Mouse (Mus musculus): ENCODE results near the gene Fbxl18. TPM values are rescaled to one million over a fixed set of nuclear protein-coding genes. Genes with fewer than 3 reads are reported as not detected.

Fbxl18 gene
- polyA plus RNA-seq, 1 experiment from 2014 or later = 7.2 TPM

- Histone ChIP-seq H3K4me3 (ENCODE audit: control insufficient read depth in 1 of 2, insufficient read depth in 1 of 2, low read depth in 1 of 2, low read length in 2 of 2) (no peak overlapping the region), H3K27ac (replicated peaks in 1 of 2; ENCODE audit: control insufficient read depth in 1 of 2, insufficient read depth in 1 of 2, low read depth in 2 of 2, low read length in 2 of 2) (no peak overlapping the region), H3K27me3 (ENCODE audit: control insufficient read depth, insufficient read depth, low read length) (no peaks in the 10 kb centered on the region), H3K9ac (ENCODE audit: low read length) (no peak overlapping the region), H3K36me3 (ENCODE audit: control insufficient read depth, insufficient read depth, low read length) (no peaks in the 10 kb centered on the region), H3K4me2 (ENCODE audit: low read length) (no peak overlapping the region), H3K4me1 (ENCODE audit: control insufficient read depth in 2 of 2, insufficient read depth in 2 of 2, low read length in 2 of 2) (peaks cover 2 to 5% of the 10 kb centered on the region in 2 experiments; a peak in 3 of 4 replicates), H3K9me3 (ENCODE audit: control insufficient read depth, low read length) (peaks cover 4% of the 10 kb centered on the region; the same call in 1 of the 2 replicates)
- WGBS = 58% methylated on average over 6 of the region's 6 CpGs
- ATAC-seq (ENCODE audit: insufficient number of reproducible peaks, insufficient read depth, low FRiP score, low read depth) = no peak
Measured at GRCm38 (mm10) chr5:142853585-142853984, 41.6 kb downstream of the Fbxl18 start.

GRCm38 (mm10) chr5:142851681-142852049, 43.6 kb downstream of the Fbxl18 start:
- no peaks in the 10 kb centered on the region for H3K27me3 ChIP-seq (ENCODE audit: control insufficient read depth, insufficient read depth, low read length)
- no peak overlapping the region for H3K4me2 ChIP-seq (ENCODE audit: low read length)
- WGBS = 52% methylated on average over 5 of the region's 5 CpGs
- peaks cover 4% of the 10 kb centered on the region; the same call in 1 of the 2 replicates for H3K9me3 ChIP-seq (ENCODE audit: control insufficient read depth, low read length)
- H3K27ac ChIP-seq (replicated peaks in 1 of 2; ENCODE audit: control insufficient read depth in 1 of 2, insufficient read depth in 1 of 2, low read depth in 2 of 2, low read length in 2 of 2) = no peak overlapping the region
- no peaks in the 10 kb centered on the region for H3K36me3 ChIP-seq (ENCODE audit: control insufficient read depth, insufficient read depth, low read length)
- no peaks in the 10 kb centered on the region for H3K4me1 ChIP-seq (ENCODE audit: control insufficient read depth in 2 of 2, insufficient read depth in 2 of 2, low read length in 2 of 2)
- H3K9ac ChIP-seq (ENCODE audit: low read length) = no peak overlapping the region
- no peak for ATAC-seq (ENCODE audit: insufficient number of reproducible peaks, insufficient read depth, low FRiP score, low read depth)
- no peak overlapping the region for H3K4me3 ChIP-seq (ENCODE audit: control insufficient read depth in 1 of 2, insufficient read depth in 1 of 2, low read depth in 1 of 2, low read length in 2 of 2)

DNA sequence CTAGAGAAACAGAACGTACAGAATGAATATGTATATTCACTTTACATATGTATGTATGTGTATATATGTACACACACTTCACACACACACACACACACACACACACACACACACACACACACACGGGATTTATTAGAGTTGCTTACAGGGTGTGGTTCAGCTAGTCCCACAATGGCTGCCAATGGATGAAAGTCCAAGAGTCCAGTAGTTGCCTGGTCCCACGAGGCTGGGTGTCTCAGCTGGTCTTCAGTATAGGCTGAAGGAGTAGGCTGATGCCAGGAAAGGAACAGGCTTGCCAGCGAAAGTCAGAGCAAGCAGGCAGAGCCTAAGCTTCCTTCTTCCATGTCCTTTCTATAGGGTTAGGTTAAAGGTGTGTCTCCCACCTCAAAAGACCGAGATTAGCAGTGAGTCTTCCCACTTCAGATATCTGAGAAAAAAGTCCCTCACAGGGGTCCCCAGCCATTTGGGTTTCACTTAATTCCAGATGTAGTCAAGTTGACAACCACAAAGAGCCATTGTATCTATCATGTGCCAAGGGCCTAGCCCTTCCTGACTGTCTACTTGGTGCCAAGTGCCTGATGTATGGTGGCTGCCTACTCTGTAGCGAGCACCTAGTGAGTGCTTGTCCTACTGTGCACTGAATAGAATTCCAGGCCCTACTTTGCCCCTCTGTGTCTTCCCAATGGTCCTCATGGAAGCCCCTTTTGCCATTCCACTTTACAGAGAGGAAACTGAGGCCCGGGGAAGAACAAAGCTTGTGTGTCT, 44.1 kb downstream of the Fbxl18 start:
- ATAC-seq (ENCODE audit: insufficient number of reproducible peaks, insufficient read depth, low FRiP score, low read depth) = no peak
- Histone ChIP-seq H3K4me1 (ENCODE audit: control insufficient read depth in 2 of 2, insufficient read depth in 2 of 2, low read length in 2 of 2) (no peaks in the 10 kb centered on the region), H3K4me3 (ENCODE audit: control insufficient read depth in 1 of 2, insufficient read depth in 1 of 2, low read depth in 1 of 2, low read length in 2 of 2) (no peak overlapping the region), H3K27me3 (ENCODE audit: control insufficient read depth, insufficient read depth, low read length) (no peaks in the 10 kb centered on the region), H3K4me2 (ENCODE audit: low read length) (no peak overlapping the region), H3K27ac (replicated peaks in 1 of 2; ENCODE audit: control insufficient read depth in 1 of 2, insufficient read depth in 1 of 2, low read depth in 2 of 2, low read length in 2 of 2) (no peak overlapping the region), H3K9ac (ENCODE audit: low read length) (no peak overlapping the region), H3K9me3 (ENCODE audit: control insufficient read depth, low read length) (no peaks in the 10 kb centered on the region), H3K36me3 (ENCODE audit: control insufficient read depth, insufficient read depth, low read length) (no peaks in the 10 kb centered on the region)
- WGBS = 81% methylated on average over 7 of the region's 7 CpGs

- Histone ChIP-seq H3K36me3 (ENCODE audit: control insufficient read depth, insufficient read depth, low read length) (no peaks in the 10 kb centered on the region), H3K4me3 (ENCODE audit: control insufficient read depth in 1 of 2, insufficient read depth in 1 of 2, low read depth in 1 of 2, low read length in 2 of 2) (no peak overlapping the region), H3K27me3 (ENCODE audit: control insufficient read depth, insufficient read depth, low read length) (no peaks in the 10 kb centered on the region), H3K9me3 (ENCODE audit: control insufficient read depth, low read length) (no peaks in the 10 kb centered on the region), H3K9ac (ENCODE audit: low read length) (no peak overlapping the region), H3K4me2 (ENCODE audit: low read length) (no peak overlapping the region), H3K4me1 (ENCODE audit: control insufficient read depth in 2 of 2, insufficient read depth in 2 of 2, low read length in 2 of 2) (no peaks in the 10 kb centered on the region), H3K27ac (replicated peaks in 1 of 2; ENCODE audit: control insufficient read depth in 1 of 2, insufficient read depth in 1 of 2, low read depth in 2 of 2, low read length in 2 of 2) (no peak overlapping the region)
- no peak for ATAC-seq (ENCODE audit: insufficient number of reproducible peaks, insufficient read depth, low FRiP score, low read depth)
- 69% methylated on average over 9 of the region's 9 CpGs for WGBS
Measured at GRCm38 (mm10) chr5:142850476-142850875, 44.7 kb downstream of the Fbxl18 start.

DNA sequence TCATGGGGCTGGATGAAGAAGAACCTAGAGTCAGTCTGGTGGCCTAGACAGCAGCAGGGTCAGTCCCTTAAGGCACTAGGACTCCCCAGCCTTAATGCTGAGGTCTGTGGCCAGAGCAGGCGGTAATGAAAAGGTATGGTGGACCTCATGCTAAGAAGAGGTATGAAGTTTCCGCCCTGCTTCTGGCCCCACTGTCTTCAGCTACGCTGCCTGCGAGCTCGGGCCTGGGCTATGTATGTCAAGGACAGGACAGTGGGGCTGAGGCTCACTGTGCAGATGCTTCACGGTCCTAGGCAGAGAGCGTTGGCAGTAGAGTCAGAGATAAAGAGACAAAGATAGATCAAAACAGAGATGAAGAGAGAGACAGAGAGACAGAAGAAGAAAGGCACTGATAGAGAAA, 46.3 kb downstream of the Fbxl18 start:
- H3K4me2 ChIP-seq (ENCODE audit: low read length) = no peak overlapping the region
- no peak overlapping the region for H3K27ac ChIP-seq (replicated peaks in 1 of 2; ENCODE audit: control insufficient read depth in 1 of 2, insufficient read depth in 1 of 2, low read depth in 2 of 2, low read length in 2 of 2)
- H3K9ac ChIP-seq (ENCODE audit: low read length) = no peak overlapping the region
- H3K9me3 ChIP-seq (ENCODE audit: control insufficient read depth, low read length) = no peaks in the 10 kb centered on the region
- H3K4me3 ChIP-seq (ENCODE audit: control insufficient read depth in 1 of 2, insufficient read depth in 1 of 2, low read depth in 1 of 2, low read length in 2 of 2) = no peak overlapping the region
- no peaks in the 10 kb centered on the region for H3K36me3 ChIP-seq (ENCODE audit: control insufficient read depth, insufficient read depth, low read length)
- H3K4me1 ChIP-seq (ENCODE audit: control insufficient read depth in 2 of 2, insufficient read depth in 2 of 2, low read length in 2 of 2) = no peaks in the 10 kb centered on the region
- 75% methylated on average over 7 of the region's 7 CpGs for WGBS
- H3K27me3 ChIP-seq (ENCODE audit: control insufficient read depth, insufficient read depth, low read length) = no peaks in the 10 kb centered on the region
- no peak for ATAC-seq (ENCODE audit: insufficient number of reproducible peaks, insufficient read depth, low FRiP score, low read depth)

DNA sequence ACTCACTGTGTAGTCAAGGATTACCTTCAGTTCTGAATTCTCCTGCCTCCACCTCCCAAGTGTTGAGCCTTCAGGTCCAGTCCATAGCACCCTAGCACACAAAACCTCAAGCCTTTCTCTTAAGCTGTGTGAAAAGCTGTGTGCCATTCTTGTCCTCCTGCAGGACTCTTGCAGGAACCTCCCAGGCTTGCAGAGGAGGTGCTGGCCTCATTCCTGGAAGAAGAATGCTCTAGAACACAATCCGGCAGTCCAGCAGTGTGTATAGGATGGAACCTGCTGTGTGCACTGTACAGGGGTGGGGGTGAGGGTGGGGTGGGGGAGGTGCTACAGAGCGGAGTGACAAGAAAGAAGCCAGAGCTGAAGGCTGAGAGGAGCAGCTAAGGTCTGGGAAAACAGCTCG, 47.1 kb downstream of the Fbxl18 start:
- H3K4me3 ChIP-seq (ENCODE audit: control insufficient read depth in 1 of 2, insufficient read depth in 1 of 2, low read depth in 1 of 2, low read length in 2 of 2) = no peak overlapping the region
- no peak overlapping the region for H3K9ac ChIP-seq (ENCODE audit: low read length)
- no peaks in the 10 kb centered on the region for H3K27me3 ChIP-seq (ENCODE audit: control insufficient read depth, insufficient read depth, low read length)
- H3K9me3 ChIP-seq (ENCODE audit: control insufficient read depth, low read length) = no peaks in the 10 kb centered on the region
- no peaks in the 10 kb centered on the region for H3K4me1 ChIP-seq (ENCODE audit: control insufficient read depth in 2 of 2, insufficient read depth in 2 of 2, low read length in 2 of 2)
- 35% methylated on average over 3 of the region's 3 CpGs for WGBS
- H3K27ac ChIP-seq (replicated peaks in 1 of 2; ENCODE audit: control insufficient read depth in 1 of 2, insufficient read depth in 1 of 2, low read depth in 2 of 2, low read length in 2 of 2) = no peak overlapping the region
- H3K4me2 ChIP-seq (ENCODE audit: low read length) = no peak overlapping the region
- H3K36me3 ChIP-seq (ENCODE audit: control insufficient read depth, insufficient read depth, low read length) = no peaks in the 10 kb centered on the region
- no peak for ATAC-seq (ENCODE audit: insufficient number of reproducible peaks, insufficient read depth, low FRiP score, low read depth)

DNA sequence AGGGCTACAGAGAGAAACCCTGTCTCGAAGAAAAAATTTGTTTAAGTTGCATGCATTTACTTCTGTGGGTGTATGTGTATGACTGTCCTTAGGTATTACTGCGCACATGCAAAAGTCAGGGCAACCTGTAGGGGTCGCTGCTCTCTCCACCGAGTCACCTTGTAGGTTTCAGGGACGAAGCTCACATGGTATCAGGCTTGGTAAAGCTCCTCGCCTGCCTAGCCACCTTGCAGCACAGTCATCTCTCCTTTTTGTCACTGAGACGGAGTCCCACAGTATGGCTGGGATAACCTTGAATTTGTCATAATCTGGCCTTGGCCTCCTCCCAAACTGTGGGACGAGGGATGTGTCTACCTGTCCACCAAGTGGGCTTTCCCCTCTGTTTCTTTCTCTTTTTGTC, 50.8 kb downstream of the Fbxl18 start:
- H3K4me1 ChIP-seq (ENCODE audit: control insufficient read depth in 2 of 2, insufficient read depth in 2 of 2, low read length in 2 of 2) = peaks cover 6 to 10% of the 10 kb centered on the region in 2 experiments; a peak in 3 of 4 replicates
- H3K9ac ChIP-seq (ENCODE audit: low read length) = no peak overlapping the region
- no peak for ATAC-seq (ENCODE audit: insufficient number of reproducible peaks, insufficient read depth, low FRiP score, low read depth)
- no peaks in the 10 kb centered on the region for H3K36me3 ChIP-seq (ENCODE audit: control insufficient read depth, insufficient read depth, low read length)
- H3K4me3 ChIP-seq (ENCODE audit: control insufficient read depth in 1 of 2, insufficient read depth in 1 of 2, low read depth in 1 of 2, low read length in 2 of 2) = no peak overlapping the region
- WGBS = 60% methylated on average over 8 of the region's 8 CpGs
- no peak overlapping the region for H3K27ac ChIP-seq (replicated peaks in 1 of 2; ENCODE audit: control insufficient read depth in 1 of 2, insufficient read depth in 1 of 2, low read depth in 2 of 2, low read length in 2 of 2)
- H3K4me2 ChIP-seq (ENCODE audit: low read length) = no peak overlapping the region
- no peaks in the 10 kb centered on the region for H3K9me3 ChIP-seq (ENCODE audit: control insufficient read depth, low read length)
- no peaks in the 10 kb centered on the region for H3K27me3 ChIP-seq (ENCODE audit: control insufficient read depth, insufficient read depth, low read length)

All from heart, embryonic 14.5 days (tissue).